Comparison of ENCODE assay signal across 7 mouse cellular contexts in the genomic region with DNA sequence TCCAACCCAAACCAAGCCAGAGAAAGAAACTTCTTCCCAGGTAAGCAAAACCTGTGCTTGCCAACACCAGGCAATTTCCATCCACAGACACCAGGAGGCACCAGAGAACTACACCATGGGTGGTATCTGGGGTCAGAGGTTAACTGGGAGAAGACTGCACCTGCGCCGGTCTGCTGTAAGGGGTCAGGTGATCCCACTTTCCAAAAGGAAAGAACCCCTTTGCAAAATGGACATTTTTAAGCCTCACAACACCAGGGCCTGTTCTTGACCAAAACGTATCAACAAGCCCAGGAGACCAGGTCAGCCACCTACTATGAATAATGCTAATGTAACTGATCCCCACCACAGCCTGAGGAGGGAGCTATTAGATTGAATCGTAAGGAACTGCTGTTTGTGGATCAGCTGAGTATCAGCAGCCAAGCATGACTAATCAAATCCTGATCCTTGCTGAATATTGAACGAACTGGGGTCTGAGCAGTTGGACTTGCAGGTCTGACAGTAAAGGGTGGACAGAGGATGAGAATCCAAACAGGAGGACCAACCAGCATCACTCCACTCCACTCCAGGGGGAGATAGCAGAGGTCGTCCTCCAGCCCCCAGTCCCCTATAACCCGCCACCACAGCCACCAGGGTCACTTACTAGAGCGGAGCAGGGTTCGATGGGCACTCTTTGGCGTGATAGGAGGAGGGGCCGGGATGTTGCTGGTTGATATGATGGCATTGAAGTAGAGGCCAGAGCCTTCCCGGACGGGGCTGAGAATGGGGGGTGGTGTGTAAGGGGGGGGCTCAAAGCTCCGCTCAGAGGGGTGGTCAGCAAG. TPM values are rescaled to one million over a fixed set of nuclear protein-coding genes. Genes with fewer than 3 reads are reported as not detected.
DNase-seq lines count a peak whose midpoint lies in the region; ATAC-seq lines count a peak whose summit lies in the region.

No protein-coding gene starts in this region.

- no peak for ATAC-seq in neural tube, embryonic 11.5 days (ENCODE audit: insufficient read depth, low FRiP score, low TSS enrichment)

- intact Hi-C loops in left cerebral cortex, postnatal 25 days (cut with DNase I), result loop anchor here (2.0 kb wide), 1 partner anchor 87 kb away; no protein-coding TSS in a partner anchor

- no peak overlapping the region for H3K9ac ChIP-seq in neural tube, embryonic 11.5 days (ENCODE audit: low read length)

- DNase-seq in neural tube, embryonic 11.5 days (ENCODE audit: low spot score), result peak; percentile 37
- no peak for DNase-seq in neural tube, embryonic 10.5 days (ENCODE audit: extremely low spot score, low spot score)
- peak; percentile 62 for DNase-seq in c-Kit-negative CD71-positive TER-119-positive erythroid progenitor cells, embryonic 14.5 days (ENCODE audit: low read depth, low spot score)
- DNase-seq in kidney, postnatal 10 days, result peak; percentile 52
- DNase-seq in retina, postnatal 7 days (ENCODE audit: low read depth, low spot score), result peak; percentile 34
- no peak for DNase-seq in left cerebral cortex, adult 11 months (ENCODE audit: low spot score)
- DNase-seq in left cerebral cortex, postnatal 25 days (ENCODE audit: low spot score in 2 of 2), result no peak

- no peaks in the 10 kb centered on the region for H3K9me3 ChIP-seq in neural tube, embryonic 11.5 days (ENCODE audit: control insufficient read depth, low read length)

- no peaks in the 10 kb centered on the region for H3K4me1 ChIP-seq in neural tube, embryonic 11.5 days (ENCODE audit: control insufficient read depth, insufficient read depth, low read length)

- no peak overlapping the region for H3K4me3 ChIP-seq in neural tube, embryonic 11.5 days (ENCODE audit: low read depth, low read length)

- peaks cover 4% of the 10 kb centered on the region; the same call in 1 of the 2 replicates for H3K36me3 ChIP-seq in neural tube, embryonic 11.5 days (ENCODE audit: control insufficient read depth, insufficient read depth, low read length)

- no peak overlapping the region for H3K27ac ChIP-seq in neural tube, embryonic 11.5 days (ENCODE audit: low read depth, low read length)

- H3K27me3 ChIP-seq in neural tube, embryonic 11.5 days (ENCODE audit: control insufficient read depth, insufficient read depth, low read length), result no peaks in the 10 kb centered on the region

- WGBS in neural tube, embryonic 11.5 days, result 79% methylated on average over 14 of the region's 14 CpGs

- no peak overlapping the region for H3K4me2 ChIP-seq in neural tube, embryonic 11.5 days (ENCODE audit: low read depth)

RNA-seq across cellular contexts. Expression of gene Pnma1, which starts 13.5 kb away (rescaled TPM):
- polyA plus RNA-seq in neural tube, embryonic 11.5 days (2014; fragmentation: Nextera tagmentation; extraction: Ambion mirVana), result 1.6 and 2.5 TPM in 2 replicates
- total RNA-seq in left cerebral cortex, postnatal 25 days (2021), result 1 to 10 TPM; 4.9 to 5.2 TPM

RNA-seq across cellular contexts. Expression of gene Dnal1, which starts 47.7 kb away (rescaled TPM):
- 5.5 and 6.2 TPM in 2 replicates for polyA plus RNA-seq in neural tube, embryonic 11.5 days (2014; fragmentation: Nextera tagmentation; extraction: Ambion mirVana)
- 100 to 1,000 TPM; 104 to 108 TPM for total RNA-seq in left cerebral cortex, postnatal 25 days (2021)

RNA-seq across cellular contexts. Expression of gene Elmsan1, which starts 56.9 kb away (rescaled TPM):
- 4.4 and 5.9 TPM in 2 replicates for polyA plus RNA-seq in neural tube, embryonic 11.5 days (2014; fragmentation: Nextera tagmentation; extraction: Ambion mirVana)
- total RNA-seq in left cerebral cortex, postnatal 25 days (2021), result 10 to 100 TPM; 15.0 to 15.7 TPM

Comparison
In these comparisons a context has a peak if more than half of its experiments do, and no peak if none do; other contexts are left out.
1. DNase-seq: peak in neural tube, embryonic 11.5 days (single experiment), c-Kit-negative CD71-positive TER-119-positive erythroid progenitor cells, embryonic 14.5 days (single experiment), kidney, postnatal 10 days (single experiment) and retina, postnatal 7 days (single experiment); none in neural tube, embryonic 10.5 days (single experiment), left cerebral cortex, adult 11 months (single experiment) and left cerebral cortex, postnatal 25 days (0 of 2).